Comparison of ENCODE assay signal across 18 mouse cellular contexts in genomic region chr7:145179691-145180091, GRCm38 (mm10). TPM values are rescaled to one million over a fixed set of nuclear protein-coding genes. Genes with fewer than 3 reads are reported as not detected.
DNase-seq lines count a peak whose midpoint lies in the region; ATAC-seq lines count a peak whose summit lies in the region.
"Had no signal": no experiment of that assay in that cellular context is flagged by ENCODE, and none has a peak within 500 bp of the region (broad histone marks: within the 10 kb centered on the region; RNA-seq: fewer than 3 reads in every experiment).

No protein-coding gene starts in this region.

- H3K27ac ChIP-seq in embryonic facial prominence, embryonic 14.5 days (replicated peaks; ENCODE audit: low read depth, low read length): peak overlapping the region; percentile 63
- H3K27ac ChIP-seq: kidney, postnatal 0 days; midbrain, embryonic 12.5 days had no signal

- H3K36me3 ChIP-seq in embryonic facial prominence, embryonic 14.5 days (ENCODE audit: control insufficient read depth, insufficient read depth, low read length): no peaks in the 10 kb centered on the region
- H3K36me3 ChIP-seq: G1E; midbrain, embryonic 12.5 days had no signal

- no peak overlapping the region for H3K4me2 ChIP-seq in embryonic facial prominence, embryonic 14.5 days (ENCODE audit: low read depth, low read length)
- H3K4me2 ChIP-seq: midbrain, embryonic 12.5 days had no signal

- H3K27me3 ChIP-seq in embryonic facial prominence, embryonic 14.5 days (replicated peaks; ENCODE audit: control insufficient read depth, insufficient read depth, low read length): no peaks in the 10 kb centered on the region

- no peak overlapping the region for H3K9ac ChIP-seq in embryonic facial prominence, embryonic 14.5 days (ENCODE audit: low read depth, low read length)
- H3K9ac ChIP-seq: midbrain, embryonic 12.5 days had no signal

- peaks cover 35% of the 10 kb centered on the region for H3K4me1 ChIP-seq in embryonic facial prominence, embryonic 14.5 days (ENCODE audit: control insufficient read depth, insufficient read depth, low read length)

- ATAC-seq in embryonic facial prominence, embryonic 14.5 days (ENCODE audit: low read depth): peak; percentile 81
- ATAC-seq: lung, postnatal 0 days had no signal

- peak; percentile 35 for DNase-seq in left cerebral cortex, postnatal 4 days
- no peak for DNase-seq in left cerebral cortex, postnatal 36 days (ENCODE audit: low spot score in 2 of 2)
- DNase-seq in embryo, embryonic 10.5 days (ENCODE audit: low spot score): peak; percentile 67
- DNase-seq in embryonic facial prominence, embryonic 14.5 days (ENCODE audit: low spot score): peak; percentile 86
- peak; percentile 57 for DNase-seq in mesoderm, embryonic 11.5 days (ENCODE audit: low read depth, low spot score)
- no peak for DNase-seq in cerebellum, adult 9-10 months
- no peak for DNase-seq in left cerebral cortex, postnatal 14 days (ENCODE audit: low spot score in 2 of 2)
- DNase-seq: adrenal gland, postnatal 14 days; cerebellum, postnatal 10 days; heart, adult 11 months; layer of hippocampus, adult 9-11 months had no signal

- intact Hi-C loops in left cerebral cortex, postnatal 4 days (cut with DNase I): no loop called here
- intact Hi-C loops in left cerebral cortex, postnatal 36 days (cut with DNase I): no loop called here
- intact Hi-C loops in left cerebral cortex, postnatal 14 days (cut with DNase I): no loop called here

- H3K9me3 ChIP-seq in embryonic facial prominence, embryonic 14.5 days (ENCODE audit: control insufficient read depth, low read length): no peaks in the 10 kb centered on the region
- H3K9me3 ChIP-seq: G1E; midbrain, embryonic 12.5 days had no signal

- no peak overlapping the region for H3K4me3 ChIP-seq in embryonic facial prominence, embryonic 14.5 days (ENCODE audit: low read depth, low read length)
- H3K4me3 ChIP-seq: erythroblast, embryonic 14.5 days; midbrain, embryonic 12.5 days had no signal

- whole genome bisulfite sequencing in embryonic facial prominence, embryonic 14.5 days: 26% methylated on average over 5 of the region's 5 CpGs

RNA-seq across cellular contexts. Expression of gene 1810010D01Rik, which starts 28.2 kb away (rescaled TPM):
- not detected for total RNA-seq in left cerebral cortex, postnatal 4 days (2021)
- total RNA-seq in left cerebral cortex, postnatal 36 days (2021): under 1 TPM in 1 of 2 experiments, not detected in 1; 0.63 TPM
- not detected in 2 replicates for polyA plus RNA-seq in embryonic facial prominence, embryonic 14.5 days (2014; fragmentation: Nextera tagmentation; extraction: Ambion mirVana)
- not detected for total RNA-seq in left cerebral cortex, postnatal 14 days (2021)
- total RNA-seq: adrenal gland, postnatal 14 days; G1E; left cerebral cortex, postnatal 25 days had no signal
- polyA plus RNA-seq: erythroblast, embryonic 14.5 days; G1E; heart, postnatal 0 days; kidney, postnatal 0 days had no signal

Comparison
In these comparisons a context has a peak if more than half of its experiments do, and no peak if none do; other contexts are left out.
1. DNase-seq: peak in left cerebral cortex, postnatal 4 days (single experiment), embryo, embryonic 10.5 days (single experiment), embryonic facial prominence, embryonic 14.5 days (single experiment) and mesoderm, embryonic 11.5 days (single experiment); none in left cerebral cortex, postnatal 36 days (0 of 2), cerebellum, adult 9-10 months (single experiment) and left cerebral cortex, postnatal 14 days (0 of 2).